Mouse (Mus musculus) megakaryocyte, embryonic 14.5 days (primary cell): ENCODE results near the gene Tmem218.

Experiments used
- FLI1 ChIP-seq: IDR thresholded peaks from 2 replicates; pipeline ENCODE4 v1.6.1; 2012; ENCODE audit warnings: low read length, inconsistent platforms, mixed read lengths
- GATA1 ChIP-seq: IDR thresholded peaks from 3 replicates; pipeline ENCODE4 v1.6.1; 2012; ENCODE audit warnings: mixed read lengths, low read length, inconsistent platforms, borderline replicate concordance

GRCm38 (mm10) chr9:37249976-37250375 is 42.0 kb downstream of the Tmem218 start:
- TF ChIP-seq GATA1 = no peak
- TF ChIP-seq FLI1 = no peak
